Mouse (Mus musculus): ENCODE results near the gene Dgkq.
"Not testable (repeated sequence)": the region's sequence is repeated elsewhere in the genome, so short reads cannot be mapped to it uniquely, and the experiment has no call there.

Gene Dgkq

GRCm38 (mm10) chr5:108655381-108655780, 14.1 kb downstream of the Dgkq start:
- DNase-seq (ENCODE audit: low read depth, low spot score) = no peak

- DNase-seq (ENCODE audit: low read depth, low spot score) = no peak
Observed at GRCm38 (mm10) chr5:108654444-108654990, 15.0 kb downstream of the Dgkq start.

- DNase-seq (ENCODE audit: low read depth, low spot score) = no peak
Observed at GRCm38 (mm10) chr5:108653341-108653740, 16.1 kb downstream of the Dgkq start.

GRCm38 (mm10) chr5:108651823-108652222, 17.6 kb downstream of the Dgkq start:
- no peak for DNase-seq (ENCODE audit: low read depth, low spot score)

GRCm38 (mm10) chr5:108651136-108651720, 18.2 kb downstream of the Dgkq start:
- no peak for DNase-seq (ENCODE audit: low read depth, low spot score)

- DNase-seq (ENCODE audit: low read depth, low spot score) = no peak
Observed at GRCm38 (mm10) chr5:108650341-108650740, 19.1 kb downstream of the Dgkq start.

GRCm38 (mm10) chr5:108648937-108649576, 20.4 kb downstream of the Dgkq start:
- no peak for DNase-seq (ENCODE audit: low read depth, low spot score)

GRCm38 (mm10) chr5:108647820-108648465, 21.5 kb downstream of the Dgkq start:
- DNase-seq (ENCODE audit: low read depth, low spot score) = no peak

GRCm38 (mm10) chr5:108647311-108647710, 22.2 kb downstream of the Dgkq start:
- DNase-seq (ENCODE audit: low read depth, low spot score) = no peak

GRCm38 (mm10) chr5:108646343-108646660, 23.2 kb downstream of the Dgkq start:
- DNase-seq (ENCODE audit: low read depth, low spot score) = no peak

GRCm38 (mm10) chr5:108645651-108646342, 23.7 kb downstream of the Dgkq start:
- no peak for DNase-seq (ENCODE audit: low read depth, low spot score)

- no peak for DNase-seq (ENCODE audit: low read depth, low spot score)
Observed at GRCm38 (mm10) chr5:108643674-108644073, 25.8 kb downstream of the Dgkq start.

- no peak for DNase-seq (ENCODE audit: low read depth, low spot score)
Observed at GRCm38 (mm10) chr5:108636172-108636571, 33.3 kb downstream of the Dgkq start.

- not testable (repeated sequence) for DNase-seq (ENCODE audit: low read depth, low spot score)
Observed at GRCm38 (mm10) chr5:108634088-108634487, 35.4 kb downstream of the Dgkq start.

- no peak for DNase-seq (ENCODE audit: low read depth, low spot score)
Observed at GRCm38 (mm10) chr5:108633676-108634075, 35.8 kb downstream of the Dgkq start.

GRCm38 (mm10) chr5:108629634-108630483, 39.6 kb downstream of the Dgkq start, which contains the start of the genes Gak and Tmem175:
TSS of gene Gak (minus strand) at chr5:108629755.
TSS of gene Tmem175 (plus strand) at chr5:108629770.
- DNase-seq (ENCODE audit: low read depth, low spot score) = peak; percentile 87

- DNase-seq (ENCODE audit: low read depth, low spot score) = peak; percentile 19
Observed at GRCm38 (mm10) chr5:108628891-108629633, 40.4 kb downstream of the Dgkq start.

GRCm38 (mm10) chr5:108626050-108626660, 43.3 kb downstream of the Dgkq start:
- DNase-seq (ENCODE audit: low read depth, low spot score) = no peak

- no peak for DNase-seq (ENCODE audit: low read depth, low spot score)
Observed at GRCm38 (mm10) chr5:108621870-108622269, 47.6 kb downstream of the Dgkq start.

GRCm38 (mm10) chr5:108610426-108610825, 59.0 kb downstream of the Dgkq start:
- DNase-seq (ENCODE audit: low read depth, low spot score) = no peak
